Mouse (Mus musculus): ENCODE measurements around the gene 1110032A03Rik. TPM values are rescaled to one million over a fixed set of nuclear protein-coding genes. Genes with fewer than 3 reads are reported as not detected.

The 1110032A03Rik gene
- total RNA-seq (2022): 10 to 100 TPM; 32.3 to 39.7 (median 34.1) TPM

DNA sequence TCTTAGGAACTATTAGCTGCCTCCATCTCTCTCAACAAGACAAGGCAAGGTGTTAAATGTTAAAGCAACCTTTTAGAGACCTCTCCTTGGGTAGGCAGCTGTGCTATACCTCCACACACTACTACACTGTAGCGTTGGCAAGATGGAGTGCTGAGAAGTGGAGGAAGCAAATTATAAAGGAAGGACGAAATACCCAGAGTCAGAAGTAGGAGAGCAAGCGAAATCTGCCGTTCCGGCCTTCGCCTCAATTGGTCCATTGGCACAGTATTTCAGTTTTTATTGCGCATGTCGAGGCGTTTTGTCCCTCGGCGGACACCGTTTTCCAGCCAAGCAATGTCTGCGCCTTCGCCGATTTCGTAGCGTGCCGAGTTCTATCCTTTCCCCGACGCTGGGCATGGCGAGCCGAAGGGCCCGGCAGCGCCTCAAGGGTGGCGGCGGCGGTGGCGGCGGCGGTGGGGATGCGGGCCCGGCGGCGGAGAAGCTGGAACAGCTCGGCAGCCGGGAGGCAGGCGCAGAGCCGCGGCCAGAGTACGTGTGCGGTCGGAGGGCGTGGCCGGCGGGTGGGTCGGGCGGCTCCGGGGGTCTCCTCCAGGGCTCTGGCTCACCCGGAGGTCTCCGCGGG lies at the start of gene 1110032A03Rik, which contains the start of gene Alg9:
Gene 1110032A03Rik (minus strand): TSS at position 530 of the 622 bp plus-strand sequence.
Gene Alg9 (plus strand): TSS at position 29 of the 622 bp plus-strand sequence.
- DNase-seq (ENCODE audit: low spot score in 2 of 2): peak; percentile 81 to 92

DNA sequence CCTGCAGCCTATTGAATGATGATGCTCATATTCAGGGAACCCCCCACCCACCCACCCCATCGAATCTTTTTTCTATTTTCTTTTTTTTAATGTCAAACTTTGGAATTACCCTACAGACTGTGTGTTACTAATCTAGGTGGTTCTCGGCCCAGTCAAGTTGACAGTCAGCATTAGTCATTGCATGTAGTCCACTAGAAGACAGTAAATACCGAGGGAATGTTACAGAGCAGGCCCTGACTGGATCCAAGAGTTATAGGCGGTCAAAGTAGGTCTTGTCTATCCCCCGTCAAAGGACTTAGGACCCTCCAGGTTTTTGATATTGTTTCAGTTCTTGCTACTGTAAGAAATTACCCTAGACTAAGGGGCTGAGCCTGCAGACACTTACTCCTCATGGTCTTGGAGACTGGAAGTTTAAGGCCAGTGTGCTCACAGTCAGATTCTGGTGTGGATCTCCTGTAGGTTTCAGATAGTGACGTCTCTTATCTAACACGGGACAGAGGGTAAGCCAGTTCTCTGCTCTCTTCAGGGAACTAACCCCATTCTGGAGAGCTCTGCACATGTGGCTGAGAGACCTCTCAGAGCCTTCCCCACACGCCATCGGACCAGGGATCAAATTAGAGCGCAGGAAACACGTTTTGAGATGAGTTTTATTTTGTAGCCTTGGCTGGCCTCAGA lies 48.6 kb upstream of the 1110032A03Rik start:
- no peak for DNase-seq (ENCODE audit: low spot score in 2 of 2)

DNA sequence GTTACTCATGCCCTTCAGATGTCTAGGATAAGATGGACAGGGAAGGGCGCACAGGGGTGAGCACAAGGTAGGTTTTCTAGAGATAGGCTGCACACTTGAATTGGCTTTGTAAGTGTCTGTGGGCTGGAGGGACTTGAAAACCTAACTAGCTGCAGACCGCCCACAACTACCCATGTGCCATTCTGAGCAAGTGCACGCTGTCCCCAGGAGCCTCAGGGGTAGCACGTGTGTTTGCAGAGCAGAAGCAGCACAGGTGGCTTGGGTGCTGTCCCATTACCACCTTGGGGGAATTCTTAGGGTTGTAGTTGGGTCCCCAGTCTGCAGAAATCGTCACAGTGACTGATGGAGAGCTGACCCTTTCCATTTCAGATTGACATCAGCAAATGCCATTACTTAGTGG lies 46.9 kb upstream of the 1110032A03Rik start:
- no peak for DNase-seq (ENCODE audit: low spot score in 2 of 2)

DNA sequence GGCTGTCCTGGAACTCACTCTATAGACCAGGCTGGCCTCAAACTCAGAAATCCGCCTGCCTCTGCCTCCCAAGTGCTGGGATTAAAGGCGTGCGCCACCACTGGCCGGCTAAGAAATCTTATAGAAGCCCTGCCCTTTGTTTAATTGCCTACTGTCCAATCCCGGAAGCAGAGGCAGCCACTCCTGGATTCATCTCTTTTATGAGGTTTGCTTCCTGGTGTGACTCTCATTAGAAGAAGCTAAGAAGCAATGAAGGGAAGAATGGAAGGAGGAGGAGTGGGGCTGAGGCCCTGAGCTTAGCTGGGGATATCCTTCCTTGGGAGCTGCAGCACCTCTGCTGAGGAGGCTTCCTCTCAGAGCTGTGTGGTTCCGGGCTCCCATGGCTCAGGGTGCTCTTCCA lies 46.3 kb upstream of the 1110032A03Rik start:
- DNase-seq (ENCODE audit: low spot score in 2 of 2): no peak

DNA sequence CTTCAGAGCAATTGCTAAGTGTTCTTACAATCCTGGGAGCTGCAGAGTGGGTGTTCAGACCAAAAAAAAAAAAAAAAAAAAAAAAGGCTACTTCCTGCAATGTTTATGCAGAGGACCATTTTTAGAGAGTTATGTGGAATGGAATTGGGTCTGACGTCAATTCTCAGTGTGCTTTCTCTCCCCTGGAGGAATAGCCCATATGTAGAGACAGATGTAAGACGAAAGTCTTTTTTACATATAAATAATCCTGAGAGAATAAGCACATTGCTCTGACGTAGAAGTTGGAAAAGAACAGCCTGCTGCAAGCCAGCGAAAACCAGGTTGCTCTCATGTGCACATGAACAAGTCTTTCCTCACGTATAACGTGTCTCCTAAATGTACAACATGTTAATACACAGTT lies 44.4 kb upstream of the 1110032A03Rik start:
- peak in 1 of 2 experiments; percentile 43 for DNase-seq (ENCODE audit: low spot score in 2 of 2)

DNA sequence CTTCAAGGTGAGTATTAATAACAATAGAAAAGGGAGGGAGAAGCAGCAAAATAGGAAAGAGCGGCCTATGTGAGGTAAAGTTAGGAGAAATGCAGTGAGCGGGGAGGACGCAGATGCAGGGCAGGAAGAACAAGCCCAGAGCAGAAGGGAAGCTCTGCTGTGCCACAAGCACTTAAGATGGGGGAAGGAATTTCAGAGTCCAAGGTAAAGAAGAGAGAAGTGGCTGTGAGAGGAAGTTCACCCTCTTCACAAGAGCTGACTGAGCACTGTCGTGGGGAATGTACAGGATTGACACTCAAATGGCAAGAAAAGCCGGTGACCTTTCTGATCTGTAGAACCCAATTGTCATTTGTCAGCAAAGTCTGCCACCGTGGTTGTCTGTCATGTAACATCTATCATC lies 42.7 kb upstream of the 1110032A03Rik start:
- DNase-seq (ENCODE audit: low spot score in 2 of 2): no peak

DNA sequence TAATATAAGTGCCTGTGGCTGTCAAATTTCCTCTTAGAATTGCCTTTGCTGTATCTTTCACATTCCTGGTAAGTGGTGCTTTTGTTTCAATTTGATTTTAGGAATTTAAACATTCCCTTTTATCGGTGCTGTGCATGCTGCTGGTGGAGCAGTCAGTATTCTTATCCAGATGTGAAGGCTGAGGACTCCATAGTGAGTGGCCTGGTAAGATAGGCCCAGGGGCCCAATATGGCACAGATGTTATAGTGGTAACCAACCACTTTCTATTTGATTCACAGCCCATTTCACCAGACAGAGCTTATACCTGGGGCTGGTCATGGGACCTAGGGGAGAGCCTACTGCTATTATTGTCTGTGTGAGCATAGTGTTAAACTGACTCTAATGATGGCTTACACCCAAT lies 41.2 kb upstream of the 1110032A03Rik start:
- no peak for DNase-seq (ENCODE audit: low spot score in 2 of 2)

DNA sequence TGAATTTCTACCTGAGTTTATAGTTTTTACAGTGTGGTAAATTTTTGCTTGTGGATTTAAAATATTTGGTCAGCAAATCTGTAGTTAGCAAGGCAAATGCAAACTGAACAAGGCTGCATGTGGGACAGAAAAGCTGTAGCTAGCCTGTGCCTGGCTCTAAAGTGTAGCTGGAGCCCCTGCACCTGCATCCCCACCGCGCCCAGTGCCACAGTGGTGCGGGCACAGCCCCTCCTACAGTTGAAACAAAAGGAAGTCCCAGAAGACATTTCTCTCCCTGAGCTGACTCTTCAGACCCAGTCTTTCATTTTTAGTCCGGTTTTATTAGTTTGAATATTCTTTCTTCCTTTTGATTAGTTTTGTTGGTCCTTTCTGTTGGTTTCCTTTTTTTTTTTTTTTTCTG lies 40.3 kb upstream of the 1110032A03Rik start:
- DNase-seq (ENCODE audit: low spot score in 2 of 2): no peak

DNA sequence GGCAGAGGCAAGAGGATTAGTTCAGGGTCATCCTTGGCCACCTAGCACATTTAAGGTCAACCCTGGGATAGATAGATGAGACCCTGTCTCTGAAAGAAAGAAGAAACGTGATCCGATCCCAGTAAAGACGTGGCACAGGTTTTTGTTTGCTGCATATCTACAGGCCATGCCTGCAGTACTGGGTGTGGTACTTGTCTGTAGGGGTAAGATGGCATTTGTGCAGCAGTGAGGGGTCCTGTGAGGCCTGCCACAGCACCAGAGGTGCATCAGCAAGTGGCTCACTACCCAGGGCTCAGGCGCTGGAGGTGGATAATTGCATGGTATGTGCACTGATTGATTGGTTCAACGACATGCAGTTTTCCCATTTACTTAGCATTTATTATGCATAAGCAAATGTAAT lies 38.5 kb upstream of the 1110032A03Rik start:
- no peak for DNase-seq (ENCODE audit: low spot score in 2 of 2)

DNA sequence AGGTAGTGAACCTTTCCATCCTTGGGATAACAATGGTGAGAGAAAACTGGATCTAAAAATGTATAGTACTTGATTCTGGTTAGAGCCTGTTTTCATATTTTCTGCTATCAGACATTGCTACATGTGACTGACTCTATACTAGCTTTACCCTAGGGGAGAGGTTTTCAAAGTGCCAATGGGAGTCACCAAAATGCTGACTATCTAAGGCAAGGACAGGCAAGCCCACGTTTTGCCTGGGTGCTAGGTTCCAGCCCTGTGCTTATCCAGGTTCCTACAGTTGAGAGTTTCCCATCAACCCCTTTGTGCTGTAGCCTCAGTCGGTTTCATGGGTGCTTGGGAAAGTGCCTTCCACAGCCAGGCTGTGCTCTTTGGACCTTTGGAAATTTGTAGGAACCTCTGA lies 36.4 kb upstream of the 1110032A03Rik start:
- DNase-seq (ENCODE audit: low spot score in 2 of 2): no peak

DNA sequence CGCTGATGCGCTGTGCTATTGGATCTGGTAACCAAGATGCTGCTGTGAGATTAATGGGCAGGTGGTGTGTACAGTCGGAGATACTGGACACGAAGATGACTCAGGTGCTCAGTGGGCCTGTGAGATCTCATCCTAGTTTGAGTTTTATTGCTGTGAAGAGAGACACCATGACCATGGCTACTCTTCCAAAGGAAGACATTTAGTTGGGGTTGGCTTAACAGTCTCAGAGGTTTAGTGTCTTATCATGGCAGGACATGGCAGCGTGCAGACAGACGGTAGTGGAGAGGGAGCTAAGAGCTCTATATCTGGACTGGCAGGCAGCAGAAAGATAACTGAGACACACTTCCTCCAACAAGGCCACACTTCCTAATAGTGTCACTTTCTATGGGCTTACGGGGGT lies 35.9 kb upstream of the 1110032A03Rik start:
- no peak for DNase-seq (ENCODE audit: low spot score in 2 of 2)

DNA sequence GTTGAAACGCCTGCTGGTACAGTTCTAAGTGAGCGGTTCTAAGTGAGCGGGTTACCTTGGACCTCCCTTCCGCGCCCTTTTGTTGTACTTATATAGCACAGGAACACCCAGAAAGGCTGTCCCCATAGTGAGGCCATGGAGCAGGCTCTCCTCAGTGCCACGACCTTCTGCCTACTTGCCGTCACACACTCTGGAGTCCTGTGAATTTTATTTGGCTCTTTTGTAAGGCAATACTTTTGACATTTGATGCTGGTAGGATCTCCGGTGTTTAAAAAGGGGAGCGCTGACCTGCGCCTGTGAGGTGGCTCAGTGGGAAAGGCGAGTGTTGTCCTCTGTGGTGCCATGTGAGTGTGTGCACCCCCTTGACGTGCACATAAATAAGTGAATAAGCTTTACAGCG lies 33.8 kb upstream of the 1110032A03Rik start:
- DNase-seq (ENCODE audit: low spot score in 2 of 2): no peak

DNA sequence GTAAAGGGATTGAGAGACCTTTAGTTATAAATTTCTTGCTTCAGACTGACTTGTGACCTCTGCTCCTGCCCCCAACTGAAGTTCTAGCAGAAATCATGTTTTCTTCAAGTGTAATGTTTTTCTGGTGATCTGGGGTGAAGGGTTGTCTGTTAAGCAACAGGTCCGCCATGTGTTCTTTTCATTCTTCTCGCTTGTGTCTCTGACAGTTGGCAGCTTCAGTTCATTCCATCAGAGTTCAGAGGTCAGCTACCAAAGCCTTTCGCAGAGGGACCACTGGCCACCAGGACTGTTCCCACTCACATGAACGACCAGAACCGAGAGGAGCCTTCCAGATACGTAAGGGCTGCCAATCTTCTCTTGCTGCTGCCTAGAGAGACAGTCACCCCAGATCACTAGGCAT lies 33.2 kb upstream of the 1110032A03Rik start:
- no peak for DNase-seq (ENCODE audit: low spot score in 2 of 2)

DNA sequence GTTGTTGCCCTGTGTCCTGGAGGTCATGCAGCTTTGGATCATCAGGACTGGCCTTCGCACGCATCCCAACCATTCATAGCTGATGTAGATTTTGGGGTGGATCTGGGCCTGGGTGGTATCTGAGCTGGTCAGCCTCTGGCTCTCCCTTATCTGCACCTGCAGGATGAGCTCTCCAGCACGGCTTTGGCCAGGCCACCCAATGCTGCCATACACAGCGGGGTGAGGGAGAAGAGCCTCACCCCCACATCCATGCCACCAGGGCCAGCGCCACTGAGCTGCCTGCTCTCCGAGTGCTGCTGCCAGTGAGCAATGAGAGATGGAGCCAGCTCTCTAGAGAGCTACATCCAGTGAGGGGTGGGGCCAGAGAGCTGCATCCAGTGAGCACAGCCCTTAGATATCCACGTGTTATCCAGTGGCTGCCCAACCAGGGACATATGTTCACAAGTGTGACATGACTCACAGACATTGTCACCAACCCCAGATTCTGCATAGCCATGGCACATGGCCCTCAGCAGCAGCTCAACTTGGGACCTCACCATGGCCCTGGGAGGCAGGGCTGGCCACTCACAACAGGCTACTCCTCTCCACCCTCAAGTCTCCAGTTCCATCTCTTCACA lies 27.8 kb upstream of the 1110032A03Rik start:
- no peak for DNase-seq (ENCODE audit: low spot score in 2 of 2)

DNA sequence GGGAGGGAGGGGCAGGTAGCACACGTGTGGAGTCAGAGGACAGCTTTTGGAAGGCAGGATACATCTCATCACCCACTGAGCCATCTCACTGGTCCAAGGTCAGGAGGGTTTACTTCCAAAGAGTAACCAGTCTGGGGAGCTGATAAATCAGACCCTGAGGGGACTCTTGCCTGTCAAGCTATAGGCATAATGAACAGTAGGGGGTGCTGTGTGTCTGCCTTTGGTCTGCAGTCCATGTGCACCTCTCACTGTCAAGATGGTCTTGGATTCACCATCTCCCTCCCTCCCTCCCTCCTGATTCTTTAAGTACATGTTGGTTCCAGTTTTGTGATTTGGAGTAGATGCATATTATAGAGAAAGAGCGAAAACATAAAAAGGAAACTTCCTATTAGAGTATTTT lies 25.7 kb upstream of the 1110032A03Rik start:
- DNase-seq (ENCODE audit: low spot score in 2 of 2): no peak

DNA sequence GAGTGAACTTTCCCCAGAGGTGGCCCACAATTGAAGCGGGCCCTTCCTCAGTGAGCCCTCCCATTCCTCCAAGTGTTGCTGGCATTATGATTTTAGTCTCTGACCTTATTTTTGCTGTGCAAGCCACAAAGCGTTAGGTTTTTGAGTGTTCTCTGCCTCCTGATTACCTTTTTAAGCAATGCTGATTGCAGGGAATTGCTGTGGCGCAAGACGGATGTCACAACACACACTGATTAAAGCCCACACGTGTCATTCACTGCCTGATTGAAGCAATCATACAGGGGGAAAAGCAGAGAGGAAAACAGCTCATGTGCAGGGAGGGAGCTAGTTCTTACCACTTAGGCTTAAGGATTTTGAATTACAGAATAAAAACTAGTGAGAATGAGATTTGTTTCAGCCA lies 23.0 kb upstream of the 1110032A03Rik start:
- no peak for DNase-seq (ENCODE audit: low spot score in 2 of 2)

DNA sequence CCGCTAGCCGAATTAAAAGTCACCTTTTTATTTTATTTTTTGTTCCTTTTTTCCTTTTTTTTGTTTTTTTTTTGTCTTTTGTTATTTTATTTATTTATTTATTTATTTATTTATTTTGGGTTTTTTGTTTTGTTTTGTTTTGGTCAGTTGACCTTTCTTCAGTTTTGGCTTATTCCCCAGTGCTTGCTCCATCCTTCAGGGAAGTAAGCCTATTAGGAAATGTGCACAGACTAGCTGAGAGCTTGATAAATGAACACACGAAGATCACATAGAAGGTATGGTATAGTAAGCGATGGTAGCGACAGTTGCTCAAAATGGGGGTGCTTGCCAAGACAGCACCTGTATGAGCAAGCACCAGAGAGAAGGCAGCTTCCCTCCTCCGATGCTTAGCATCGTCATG lies 22.3 kb upstream of the 1110032A03Rik start:
- no peak for DNase-seq (ENCODE audit: low spot score in 2 of 2)

DNA sequence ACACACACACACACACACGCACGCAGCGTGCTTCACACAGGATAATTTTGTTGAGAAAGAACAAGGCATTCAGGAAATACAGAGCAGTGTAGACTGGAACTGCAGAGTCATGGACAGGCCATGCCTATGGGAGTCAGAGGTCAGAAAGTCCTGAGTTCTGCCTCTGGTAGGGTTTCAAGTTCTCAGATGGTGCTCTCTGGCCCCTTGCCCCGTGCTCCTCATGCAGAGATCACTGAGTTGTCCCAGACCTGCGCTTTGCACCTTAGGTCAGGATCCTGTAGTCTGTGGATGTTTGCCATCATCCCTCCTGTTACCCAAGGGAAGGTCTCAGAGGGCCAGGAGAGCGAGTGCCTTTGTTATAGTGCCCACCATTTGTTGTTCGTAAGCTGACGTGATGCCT lies 21.5 kb upstream of the 1110032A03Rik start:
- no peak for DNase-seq (ENCODE audit: low spot score in 2 of 2)

DNA sequence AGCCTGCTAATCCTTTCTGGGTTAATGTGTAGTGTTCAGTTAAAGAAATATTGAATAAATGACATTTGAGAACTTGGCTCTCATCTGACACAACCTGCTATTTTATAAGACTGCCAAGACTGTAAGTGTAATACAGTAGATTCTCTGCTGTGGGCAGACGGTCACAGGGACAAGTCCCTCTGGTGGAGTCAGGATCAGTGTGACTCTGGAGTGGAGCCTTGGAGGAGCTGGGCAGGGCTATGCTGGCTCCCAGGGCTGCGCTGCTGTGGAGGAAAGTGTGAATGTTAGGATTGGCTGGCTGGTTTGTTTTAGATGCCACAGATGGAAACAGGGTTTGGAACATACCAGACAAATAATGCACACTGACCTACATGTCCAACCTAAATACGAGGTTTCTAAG lies 19.9 kb upstream of the 1110032A03Rik start:
- no peak for DNase-seq (ENCODE audit: low spot score in 2 of 2)

DNA sequence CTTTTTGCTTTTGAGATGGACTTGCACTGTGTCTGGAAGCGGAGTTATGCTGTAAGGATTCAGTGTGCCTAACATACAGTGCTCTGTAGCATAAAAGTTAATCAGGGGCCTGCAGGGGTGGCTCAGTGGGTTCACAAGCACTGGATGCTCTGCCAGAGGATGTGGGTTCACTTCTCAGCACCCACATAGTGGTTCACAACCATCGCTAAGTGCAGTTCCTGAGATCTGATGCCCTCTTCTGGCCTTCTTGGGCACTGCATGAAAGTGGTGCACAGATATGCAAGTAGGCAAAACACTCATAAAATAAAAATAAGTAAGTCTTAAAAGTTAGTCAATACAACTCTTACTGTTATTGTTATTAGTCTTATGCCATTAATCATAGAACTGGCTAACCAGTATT lies 6.8 kb upstream of the 1110032A03Rik start:
- no peak for DNase-seq (ENCODE audit: low spot score in 2 of 2)

DNA sequence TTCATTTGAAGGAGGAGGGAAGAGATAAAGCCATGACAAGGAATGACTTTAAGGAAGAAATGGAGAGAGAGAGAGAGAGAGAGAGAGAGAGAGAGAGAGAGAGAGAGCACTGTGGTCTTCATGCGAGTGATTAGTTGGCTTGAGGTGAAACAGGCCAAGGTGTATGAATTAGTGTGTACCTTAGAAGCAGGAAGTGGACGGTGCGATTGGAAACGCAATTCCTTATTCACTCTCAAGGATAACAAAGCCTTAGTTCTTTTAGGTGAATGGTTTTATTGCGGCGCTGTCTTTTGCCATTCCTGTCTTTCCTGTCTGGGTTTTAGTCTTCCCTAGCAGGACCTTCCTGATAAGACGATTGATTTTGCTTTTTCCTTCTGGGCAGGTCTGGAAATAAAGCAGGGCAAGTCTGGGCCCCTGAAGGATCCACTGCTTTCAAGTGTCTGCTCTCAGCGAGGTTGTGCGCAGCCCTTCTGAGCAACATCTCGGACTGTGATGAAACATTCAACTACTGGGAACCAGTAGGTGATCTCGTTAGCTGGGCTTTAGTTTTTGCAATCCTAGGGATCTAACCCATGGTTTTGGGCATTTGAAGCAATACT lies 941 bp upstream of the 1110032A03Rik start:
- no peak for DNase-seq (ENCODE audit: low spot score in 2 of 2)

DNA sequence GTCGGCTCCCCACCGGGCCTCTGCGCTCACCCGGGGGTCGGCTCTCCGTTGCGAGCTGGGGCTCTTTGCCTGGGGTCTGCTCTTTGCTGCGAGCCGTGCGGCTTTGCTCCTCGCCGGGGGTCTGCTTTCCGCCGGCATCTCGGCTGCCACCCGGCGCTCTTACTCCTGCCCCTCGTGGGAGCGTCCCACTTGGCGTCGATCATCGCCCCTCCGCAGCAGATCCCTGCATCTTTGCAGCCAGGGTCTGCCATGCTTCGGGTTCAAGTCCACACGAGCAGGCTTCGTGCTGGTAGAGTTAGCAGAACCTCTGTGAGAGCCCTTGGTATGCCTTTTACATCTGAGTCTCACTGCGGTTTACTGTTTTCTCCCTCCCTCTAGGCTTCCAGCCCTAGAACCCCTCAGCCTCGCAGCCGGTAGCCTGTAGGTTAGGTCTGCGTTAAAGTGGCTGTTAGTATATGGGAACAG lies 374 bp upstream of the 1110032A03Rik start:
- DNase-seq (ENCODE audit: low spot score in 2 of 2): no peak

Data from left cerebral cortex, adult 8-10 months (tissue).